Mouse (Mus musculus) retina, postnatal 1 day (tissue): ENCODE data around the gene Rnf150.

Source experiments
- DNase-seq: peaks from one replicate; pipeline ENCODE4 v3.0.0-alpha.2; 2012

The Rnf150 gene

GRCm38 (mm10) chr8:83032800-83033199 is 169.6 kb downstream of the Rnf150 start:
- DNase-seq: no peak

- DNase-seq: no peak
Measured at GRCm38 (mm10) chr8:83035141-83035540, 172.0 kb downstream of the Rnf150 start.

GRCm38 (mm10) chr8:83036521-83037166 is 173.5 kb downstream of the Rnf150 start:
- DNase-seq: peak; percentile 11

GRCm38 (mm10) chr8:83037321-83037720 is 174.2 kb downstream of the Rnf150 start:
- no peak for DNase-seq

- DNase-seq: no peak
Measured at GRCm38 (mm10) chr8:83038575-83038974, 175.4 kb downstream of the Rnf150 start.

- no peak for DNase-seq
Measured at GRCm38 (mm10) chr8:83041440-83041839, 178.3 kb downstream of the Rnf150 start.

GRCm38 (mm10) chr8:83046912-83047311 is 183.8 kb downstream of the Rnf150 start:
- DNase-seq: no peak

GRCm38 (mm10) chr8:83048527-83048926 is 185.4 kb downstream of the Rnf150 start:
- DNase-seq: peak; percentile 15

GRCm38 (mm10) chr8:83049171-83049601 is 186.0 kb downstream of the Rnf150 start:
- peak; percentile 50 for DNase-seq

GRCm38 (mm10) chr8:83049616-83050015 is 186.5 kb downstream of the Rnf150 start:
- DNase-seq: peak; percentile 70

GRCm38 (mm10) chr8:83052896-83053295 is 189.7 kb downstream of the Rnf150 start:
- no peak for DNase-seq

- no peak for DNase-seq
Measured at GRCm38 (mm10) chr8:83054801-83055200, 191.6 kb downstream of the Rnf150 start.

GRCm38 (mm10) chr8:83058951-83059350 is 195.8 kb downstream of the Rnf150 start:
- DNase-seq: no peak

GRCm38 (mm10) chr8:83060076-83060475 is 196.9 kb downstream of the Rnf150 start:
- DNase-seq: no peak

GRCm38 (mm10) chr8:83061257-83061656 is 198.1 kb downstream of the Rnf150 start:
- DNase-seq: no peak

- DNase-seq: no peak
Measured at GRCm38 (mm10) chr8:83061873-83062272, 198.7 kb downstream of the Rnf150 start.

- no peak for DNase-seq
Measured at GRCm38 (mm10) chr8:83062276-83062675, 199.1 kb downstream of the Rnf150 start.

GRCm38 (mm10) chr8:83064096-83064495 is 200.9 kb downstream of the Rnf150 start:
- no peak for DNase-seq

- no peak for DNase-seq
Measured at GRCm38 (mm10) chr8:83066076-83066475, 202.9 kb downstream of the Rnf150 start.

- no peak for DNase-seq
Measured at GRCm38 (mm10) chr8:83066846-83067245, 203.7 kb downstream of the Rnf150 start.

- DNase-seq: no peak
Measured at GRCm38 (mm10) chr8:83067906-83068305, 204.8 kb downstream of the Rnf150 start.

GRCm38 (mm10) chr8:83074248-83074647 is 211.1 kb downstream of the Rnf150 start:
- no peak for DNase-seq

GRCm38 (mm10) chr8:83076621-83077020 is 213.5 kb downstream of the Rnf150 start:
- no peak for DNase-seq

- DNase-seq: no peak
Measured at GRCm38 (mm10) chr8:83077329-83077728, 214.2 kb downstream of the Rnf150 start.
